Mouse (Mus musculus) neutrophil, adult 59 days (primary cell): ENCODE results near the gene Spindoc. TPM values are rescaled to one million over a fixed set of nuclear protein-coding genes. Genes with fewer than 3 reads are reported as not detected.

Experiments
- total RNA-seq, 2 experiments: library from RNA; stranded (reverse); gene quantifications; 1 replicate in 1 of 2; 2 replicates in 1 of 2; pipeline ENCODE4 v1.2.4; 2023

Gene Spindoc
- 1 to 10 TPM; 6.2 to 8.8 TPM for total RNA-seq

DNA sequence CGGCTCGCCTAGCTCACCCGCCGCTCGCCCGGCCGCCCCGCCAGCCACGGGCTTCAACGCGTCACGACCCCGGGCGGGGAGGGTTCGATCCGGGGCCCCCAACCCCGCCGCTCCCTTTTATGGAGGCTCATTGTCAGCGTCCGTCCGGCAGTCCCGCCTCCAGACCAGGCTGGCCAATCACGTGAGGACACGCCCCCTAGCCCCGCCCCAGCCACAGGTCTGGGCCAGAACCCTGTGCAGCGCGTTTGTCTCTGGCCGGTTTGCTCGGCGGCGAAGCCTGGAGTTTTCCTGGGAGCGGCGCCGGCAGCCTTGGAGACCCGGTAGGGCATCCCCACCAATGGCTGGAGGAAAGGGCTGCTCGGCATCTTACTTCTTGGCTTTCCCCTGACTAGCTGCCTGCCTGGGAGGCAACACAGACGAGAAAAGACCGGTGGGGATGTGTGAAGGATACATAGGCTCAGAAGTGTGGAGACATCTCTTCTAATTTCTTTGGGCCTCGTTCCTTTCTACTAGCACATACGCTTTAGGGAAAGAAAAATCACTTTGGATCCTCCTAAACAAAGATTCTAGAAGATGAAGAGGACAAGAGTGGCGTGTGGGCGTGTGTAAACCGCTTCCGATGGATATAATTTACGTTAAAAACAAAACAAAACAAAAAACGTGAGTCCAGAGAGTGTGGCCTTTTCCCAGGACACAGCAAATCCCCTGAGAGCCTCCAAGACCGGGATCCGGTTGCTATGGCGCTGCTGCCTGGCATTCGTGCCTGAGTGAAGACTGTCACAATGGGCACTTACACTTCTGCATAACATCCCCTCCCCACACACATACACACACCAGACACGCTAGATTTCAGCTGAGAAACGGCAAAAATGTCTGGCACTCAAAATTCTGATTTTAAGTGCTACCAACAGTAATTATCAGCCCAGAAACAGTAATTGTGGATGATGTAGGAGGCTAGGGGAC is at the start of gene Spindoc:
Gene Spindoc, minus strand, starts transcription at position 92 of the 963 bp plus-strand sequence.

DNA sequence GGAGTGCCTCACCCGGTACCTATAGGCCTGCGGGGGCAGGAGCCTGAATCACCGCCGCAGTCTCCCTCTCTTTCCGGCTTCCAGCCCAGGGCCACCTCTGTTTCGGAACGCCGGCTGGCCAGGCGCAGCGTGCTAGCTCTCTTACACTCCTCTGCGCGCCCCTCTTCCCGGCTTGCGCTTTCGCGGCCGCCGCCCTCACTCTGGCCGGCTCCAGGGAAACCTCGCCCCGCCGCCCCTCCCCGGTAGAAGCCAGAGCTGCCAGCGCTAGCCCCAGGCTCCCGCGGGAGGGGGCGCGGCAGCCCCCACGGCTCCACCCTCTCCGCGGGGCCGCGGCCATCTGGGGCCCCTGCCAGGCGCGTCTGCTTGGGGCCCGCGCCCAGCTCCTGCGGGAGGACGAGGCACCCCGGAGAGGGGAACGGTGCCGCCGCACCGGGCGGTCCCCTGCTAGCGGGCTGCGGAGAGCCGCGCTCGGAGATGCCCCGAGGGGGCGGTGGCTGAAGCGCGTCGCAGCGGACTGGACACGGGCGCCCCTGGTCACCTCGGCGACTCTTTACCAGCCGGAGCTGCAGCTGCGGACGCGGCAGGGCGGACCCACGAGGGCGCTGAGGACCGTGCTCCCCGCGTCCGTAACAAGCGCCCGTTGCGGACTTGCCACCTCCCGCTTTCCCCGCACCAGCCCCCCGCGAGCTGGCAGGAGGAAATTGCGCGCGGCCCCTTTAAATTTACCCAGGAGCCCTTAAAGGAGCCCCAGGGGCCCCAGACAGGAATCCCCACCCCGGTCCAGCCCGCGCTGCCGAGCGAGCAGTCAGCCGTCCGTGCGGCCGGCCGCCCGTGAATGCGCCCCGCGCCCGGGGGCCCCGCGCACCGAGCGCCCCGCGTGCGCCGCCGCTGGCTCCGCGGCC is 34.3 kb upstream of the Spindoc start, which contains the start of gene 2700081O15Rik:
Gene 2700081O15Rik, plus strand, starts transcription at position 792 of the 902 bp plus-strand sequence.

DNA sequence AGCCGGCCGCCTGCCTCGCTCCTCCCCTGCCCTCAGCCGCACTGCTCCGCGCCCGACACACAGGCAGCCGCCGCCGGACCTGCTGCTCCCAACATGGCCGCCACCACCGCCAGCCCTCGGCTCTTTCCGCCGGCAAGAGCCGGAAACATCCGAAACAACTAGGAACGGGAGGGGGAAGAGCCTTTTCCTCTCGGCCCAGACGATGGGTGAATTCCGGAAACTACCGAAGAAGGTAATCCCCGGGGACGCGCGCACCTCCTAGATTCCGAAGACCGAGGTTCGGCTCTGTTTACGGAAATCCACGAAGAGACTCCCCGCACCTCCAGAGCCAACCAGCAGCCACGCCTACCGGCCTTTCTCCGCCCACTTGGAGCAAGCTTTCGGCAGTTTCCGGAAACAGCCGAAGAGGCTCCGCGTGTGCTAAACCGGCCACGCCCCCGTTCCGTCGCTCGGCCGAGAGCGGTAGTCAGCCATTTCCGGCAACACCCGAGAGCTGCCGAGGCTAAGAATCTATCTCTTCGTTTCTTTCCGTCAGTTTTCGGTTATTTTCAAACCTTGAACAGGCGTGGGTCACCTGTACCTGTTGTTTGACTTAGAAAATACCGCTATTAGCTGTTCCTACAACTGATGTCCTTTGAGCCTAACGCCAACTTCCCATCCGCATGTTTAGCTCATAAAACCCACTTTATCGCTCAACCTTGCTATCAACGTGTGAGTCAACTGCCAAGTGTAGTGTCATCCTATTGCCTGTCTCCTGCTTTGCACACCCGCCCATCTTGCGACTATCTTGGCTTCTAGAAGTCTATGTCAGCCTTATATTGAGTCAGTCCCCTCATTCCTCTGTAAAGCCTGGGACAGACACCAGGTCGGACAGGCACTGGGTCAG is 41.0 kb downstream of the Spindoc start, which contains the start of gene Mark2:
Gene Mark2, minus strand, starts transcription at position 349 of the 886 bp plus-strand sequence.

Other genes starting within 250 kb of the Spindoc start
- gene Otub1, start 176.7 kb downstream of the Spindoc start, total RNA-seq, result 10 to 100 TPM; 69.8 to 79.8 TPM
- gene Cox8a, start 165.4 kb downstream of the Spindoc start, total RNA-seq, result 100 to 1,000 TPM; 346 to 353 TPM
- gene Naa40, start 141.8 kb downstream of the Spindoc start, total RNA-seq, result 10 to 100 TPM; 23.5 to 28.1 TPM
- gene Rcor2, start 115.7 kb downstream of the Spindoc start, total RNA-seq, result 1 to 10 TPM in 1 of 2 experiments, under 1 TPM in 1; 0.73 to 1.6 TPM
- gene Mark2, start 41.1 kb downstream of the Spindoc start, total RNA-seq, result 100 to 1,000 TPM; 153 to 182 TPM
- gene 2700081O15Rik, start 34.6 kb upstream of the Spindoc start, total RNA-seq, result 1 to 10 TPM; 2.5 to 3.2 TPM
- 100 to 1,000 TPM; 132 to 139 TPM for gene Rtn3, start 100.3 kb upstream of the Spindoc start, total RNA-seq
- 10 to 100 TPM; 28.9 to 29.9 TPM for gene Atl3, start 111.0 kb upstream of the Spindoc start, total RNA-seq
- gene Pla2g16, start 174.5 kb upstream of the Spindoc start, total RNA-seq, result 1 to 10 TPM; 3.6 to 7.2 TPM
- gene Lgals12, start 224.2 kb upstream of the Spindoc start, total RNA-seq, result not detected
- gene Hrasls5, start 229.5 kb upstream of the Spindoc start, total RNA-seq, result not detected